Mouse (Mus musculus): ENCODE data around the gene Scyl2. TPM values are rescaled to one million over a fixed set of nuclear protein-coding genes. Genes with fewer than 3 reads are reported as not detected.

Gene Scyl2
- total RNA-seq (2014; fragmentation: Nextera tagmentation) (38.1 and 40.4 TPM in 2 replicates), total RNA-seq (2017) (35.1 and 37.2 TPM in 2 replicates), polyA plus RNA-seq (2012) (4.9 and 6.8 TPM in 2 replicates)

- H3K4me1 ChIP-seq (ENCODE audit: insufficient read depth, low read depth, low read length), result peaks cover 48% of the 10 kb centered on the region
- TF ChIP-seq GATA1 (IDR thresholded peaks at IDR 0.05; ENCODE audit: borderline replicate concordance, low read length) (no peak), GATA2 (IDR thresholded peaks at IDR 0.05; ENCODE audit: borderline replicate concordance, low read depth, low read length) (no peak), CTCF (IDR thresholded peaks at IDR 0.05; ENCODE audit: low read depth, low read length) (no peak), POLR2AphosphoS5 (IDR thresholded peaks at IDR 0.05; ENCODE audit: insufficient replicate concordance, low read depth, low read length) (no peak), TAL1 (conservative IDR thresholded peaks at IDR 0.05; ENCODE audit: low read depth, low read length) (no peak)
Measured at GRCm38 (mm10) chr10:89686139-89686808, at the start of gene Scyl2. Gene Scyl2 (minus strand): TSS chr10:89686285.

GRCm38 (mm10) chr10:89732001-89732794 is 46.1 kb upstream of the Scyl2 start, which contains the start of gene Actr6:
Gene Actr6 (minus strand): TSS chr10:89732295.
- Histone ChIP-seq H3K4me1 (ENCODE audit: insufficient read depth, low read depth, low read length) (peaks cover 19% of the 10 kb centered on the region), H3K27me3 (ENCODE audit: insufficient read depth, low read length) (peaks cover 9% of the 10 kb centered on the region), H3K9me3 (replicated peaks) (no peaks in the 10 kb centered on the region), H3K4me3 (ENCODE audit: low read depth, low read length) (peak within 1 kb of the TSS; percentile 78), H3K36me3 (replicated peaks) (peaks cover 20% of the 10 kb centered on the region)
- TF ChIP-seq CTCF (IDR thresholded peaks at IDR 0.05; ENCODE audit: low read depth, low read length), result no peak
- TF ChIP-seq GATA1 (IDR thresholded peaks at IDR 0.05; ENCODE audit: borderline replicate concordance, low read length), result no peak
- no peak for TF ChIP-seq GATA2 (IDR thresholded peaks at IDR 0.05; ENCODE audit: borderline replicate concordance, low read depth, low read length)
- TF ChIP-seq TAL1 (conservative IDR thresholded peaks at IDR 0.05; ENCODE audit: low read depth, low read length), result no peak
- no peak for TF ChIP-seq POLR2AphosphoS5 (IDR thresholded peaks at IDR 0.05; ENCODE audit: insufficient replicate concordance, low read depth, low read length)
- peak; percentile 61 for DNase-seq (ENCODE audit: low spot score)
- peak; percentile 100 for ATAC-seq (ENCODE audit: extremely low read depth, insufficient number of reproducible peaks, low FRiP score, poor library complexity, severe bottlenecking)

More at GRCm38 (mm10) chr10:89686139-89686808, at the start of gene Scyl2:
- DNase-seq (ENCODE audit: low spot score) (peak; percentile 92), ATAC-seq (ENCODE audit: extremely low read depth, insufficient number of reproducible peaks, low FRiP score, poor library complexity, severe bottlenecking) (peak; percentile 93)
- Histone ChIP-seq H3K9me3 (replicated peaks) (no peaks in the 10 kb centered on the region), H3K36me3 (replicated peaks) (peaks cover 18% of the 10 kb centered on the region), H3K4me3 (ENCODE audit: low read depth, low read length) (peak within 1 kb of the TSS; percentile 93), H3K27me3 (ENCODE audit: insufficient read depth, low read length) (peaks cover 8% of the 10 kb centered on the region; the same call in 1 of the 2 replicates)

- peak overlapping the region; percentile 78 for H3K4me3 ChIP-seq (ENCODE audit: low read depth, low read length)
- DNase-seq (ENCODE audit: low spot score), result no peak
- TF ChIP-seq GATA1 (IDR thresholded peaks at IDR 0.05; ENCODE audit: borderline replicate concordance, low read length) (no peak), POLR2AphosphoS5 (IDR thresholded peaks at IDR 0.05; ENCODE audit: insufficient replicate concordance, low read depth, low read length) (no peak), TAL1 (conservative IDR thresholded peaks at IDR 0.05; ENCODE audit: low read depth, low read length) (no peak), GATA2 (IDR thresholded peaks at IDR 0.05; ENCODE audit: borderline replicate concordance, low read depth, low read length) (no peak), CTCF (IDR thresholded peaks at IDR 0.05; ENCODE audit: low read depth, low read length) (no peak)
- H3K9me3 ChIP-seq (replicated peaks), result no peaks in the 10 kb centered on the region
- H3K4me1 ChIP-seq (ENCODE audit: insufficient read depth, low read depth, low read length), result peaks cover 19% of the 10 kb centered on the region
- no peak for ATAC-seq (ENCODE audit: extremely low read depth, insufficient number of reproducible peaks, low FRiP score, poor library complexity, severe bottlenecking)
- H3K27me3 ChIP-seq (ENCODE audit: insufficient read depth, low read length), result peaks cover 7% of the 10 kb centered on the region
- H3K36me3 ChIP-seq (replicated peaks), result peaks cover 26% of the 10 kb centered on the region
Measured at GRCm38 (mm10) chr10:89731341-89731740, 45.3 kb upstream of the Scyl2 start.

GRCm38 (mm10) chr10:89730386-89730785 is 44.3 kb upstream of the Scyl2 start:
- Histone ChIP-seq H3K36me3 (replicated peaks) (peaks cover 35% of the 10 kb centered on the region), H3K27me3 (ENCODE audit: insufficient read depth, low read length) (peaks cover 2% of the 10 kb centered on the region; the same call in 1 of the 2 replicates), H3K4me3 (ENCODE audit: low read depth, low read length) (no peak overlapping the region), H3K9me3 (replicated peaks) (no peaks in the 10 kb centered on the region), H3K4me1 (ENCODE audit: insufficient read depth, low read depth, low read length) (peaks cover 19% of the 10 kb centered on the region)
- no peak for DNase-seq (ENCODE audit: low spot score)
- no peak for TF ChIP-seq GATA2 (IDR thresholded peaks at IDR 0.05; ENCODE audit: borderline replicate concordance, low read depth, low read length)
- no peak for TF ChIP-seq POLR2AphosphoS5 (IDR thresholded peaks at IDR 0.05; ENCODE audit: insufficient replicate concordance, low read depth, low read length)
- TF ChIP-seq TAL1 (conservative IDR thresholded peaks at IDR 0.05; ENCODE audit: low read depth, low read length), result no peak
- no peak for ATAC-seq (ENCODE audit: extremely low read depth, insufficient number of reproducible peaks, low FRiP score, poor library complexity, severe bottlenecking)

GRCm38 (mm10) chr10:89722247-89723195 is 36.4 kb upstream of the Scyl2 start:
- DNase-seq (ENCODE audit: low spot score) (no peak), ATAC-seq (ENCODE audit: extremely low read depth, insufficient number of reproducible peaks, low FRiP score, poor library complexity, severe bottlenecking) (no peak)
- H3K9me3 ChIP-seq (replicated peaks), result no peaks in the 10 kb centered on the region
- H3K4me1 ChIP-seq (ENCODE audit: insufficient read depth, low read depth, low read length), result no peaks in the 10 kb centered on the region
- no peak overlapping the region for H3K4me3 ChIP-seq (ENCODE audit: low read depth, low read length)
- no peaks in the 10 kb centered on the region for H3K27me3 ChIP-seq (ENCODE audit: insufficient read depth, low read length)
- peaks cover 68% of the 10 kb centered on the region for H3K36me3 ChIP-seq (replicated peaks)
- TF ChIP-seq TAL1 (conservative IDR thresholded peaks at IDR 0.05; ENCODE audit: low read depth, low read length) (no peak), POLR2AphosphoS5 (IDR thresholded peaks at IDR 0.05; ENCODE audit: insufficient replicate concordance, low read depth, low read length) (no peak), CTCF (IDR thresholded peaks at IDR 0.05; ENCODE audit: low read depth, low read length) (no peak), GATA2 (IDR thresholded peaks at IDR 0.05; ENCODE audit: borderline replicate concordance, low read depth, low read length) (no peak), GATA1 (IDR thresholded peaks at IDR 0.05; ENCODE audit: borderline replicate concordance, low read length) (no peak)
